Mouse (Mus musculus) retina, embryonic 14.5 days (tissue): ENCODE results near the gene Ino80.

Experiments
- DNase-seq: peaks from one replicate; pipeline ENCODE4 v3.0.0-alpha.2; 2015; ENCODE audit warnings: low spot score

Gene Ino80

DNA sequence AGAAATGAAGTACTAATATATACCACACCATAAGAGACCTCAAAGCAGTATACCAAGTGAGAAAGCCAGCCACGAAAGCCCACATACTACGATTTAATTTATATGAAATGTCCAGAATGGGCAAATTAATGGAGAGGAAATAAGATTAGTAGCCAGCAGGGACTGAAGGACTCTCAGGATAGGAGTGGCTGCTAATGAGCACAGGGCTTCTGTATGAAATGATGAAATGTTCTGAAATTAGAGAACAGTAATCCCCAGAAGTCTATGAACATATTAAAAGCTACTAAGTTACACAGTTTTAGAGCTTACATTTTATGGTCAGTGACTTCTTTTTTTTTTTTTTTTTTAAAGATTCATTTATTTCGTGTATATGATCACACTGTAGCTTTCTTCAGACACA, 22.9 kb downstream of the Ino80 start:
- DNase-seq: no peak

DNA sequence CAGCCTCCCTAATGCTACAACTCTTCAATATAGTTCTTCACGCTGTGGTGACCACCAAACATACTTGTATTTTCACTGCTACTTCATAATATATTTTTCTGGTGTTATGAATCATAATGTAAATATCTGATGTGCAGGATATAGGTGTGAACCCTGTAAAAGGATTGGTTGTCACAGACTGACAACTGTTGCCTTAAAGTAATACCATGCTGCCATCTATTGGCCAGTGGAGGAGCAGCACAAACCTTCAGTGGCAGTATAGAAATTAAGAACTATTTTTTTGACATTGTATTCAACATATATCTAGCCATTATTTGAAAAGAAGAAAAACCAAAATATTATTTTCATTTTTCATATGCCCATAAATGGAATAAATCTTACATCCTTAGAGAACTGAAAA, 40.5 kb downstream of the Ino80 start:
- peak; percentile 81 for DNase-seq

DNA sequence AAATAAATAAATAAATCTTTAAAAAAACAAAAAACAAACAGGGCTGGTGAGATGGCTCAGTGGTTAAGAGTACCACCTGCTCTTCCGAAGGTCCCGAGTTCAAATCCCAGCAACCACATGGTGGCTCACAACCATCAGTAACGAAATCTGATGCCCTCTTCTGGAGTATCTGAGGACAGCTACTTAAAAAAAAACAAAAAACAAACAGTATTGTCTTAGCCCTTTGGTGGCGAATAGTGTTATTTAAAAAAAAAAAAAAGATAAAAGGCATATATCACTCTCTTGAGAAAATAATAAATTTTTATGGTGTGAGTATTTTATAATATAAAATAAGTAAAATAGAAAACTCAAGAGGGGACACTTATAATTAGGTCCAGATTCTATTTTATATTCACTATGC, 41.0 kb downstream of the Ino80 start:
- no peak for DNase-seq

DNA sequence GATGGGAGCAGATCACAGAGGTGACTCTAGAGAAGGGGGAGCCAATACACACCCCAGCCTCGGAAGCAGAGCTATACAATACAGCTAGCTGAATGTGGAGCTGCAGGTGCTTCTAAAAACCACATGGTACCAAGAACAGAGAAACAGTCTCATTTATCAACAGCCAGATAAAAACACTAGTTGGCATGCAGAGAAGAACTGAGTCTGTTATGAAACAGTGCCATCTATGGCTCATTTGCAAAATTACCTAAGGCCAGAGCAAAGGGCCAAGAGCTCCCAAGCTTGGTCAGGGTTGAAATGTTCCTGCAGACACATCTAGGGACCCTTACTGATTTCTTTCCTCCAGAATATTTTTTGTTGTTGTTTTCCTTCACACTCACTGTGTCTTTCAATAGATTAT, 63.7 kb downstream of the Ino80 start:
- DNase-seq: peak; percentile 76

DNA sequence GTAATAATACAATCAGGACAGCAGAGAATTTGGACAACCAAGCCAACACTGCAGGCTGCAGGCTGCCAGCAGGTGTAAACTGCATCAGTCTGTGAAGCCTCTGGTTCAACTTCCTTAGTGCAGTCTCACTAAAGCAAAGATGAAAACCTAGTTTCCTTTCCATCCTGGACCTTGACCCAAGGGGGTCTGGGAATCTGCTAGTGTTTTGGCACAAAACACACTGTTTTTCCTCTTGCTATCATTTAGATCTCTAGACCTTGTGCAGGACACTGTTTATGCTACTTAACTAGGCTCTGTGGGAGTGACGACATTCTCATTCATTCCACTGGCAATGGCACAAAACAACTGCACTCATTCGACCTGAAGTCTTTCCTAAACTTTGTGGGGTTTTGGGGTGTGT, 65.8 kb downstream of the Ino80 start:
- no peak for DNase-seq

DNA sequence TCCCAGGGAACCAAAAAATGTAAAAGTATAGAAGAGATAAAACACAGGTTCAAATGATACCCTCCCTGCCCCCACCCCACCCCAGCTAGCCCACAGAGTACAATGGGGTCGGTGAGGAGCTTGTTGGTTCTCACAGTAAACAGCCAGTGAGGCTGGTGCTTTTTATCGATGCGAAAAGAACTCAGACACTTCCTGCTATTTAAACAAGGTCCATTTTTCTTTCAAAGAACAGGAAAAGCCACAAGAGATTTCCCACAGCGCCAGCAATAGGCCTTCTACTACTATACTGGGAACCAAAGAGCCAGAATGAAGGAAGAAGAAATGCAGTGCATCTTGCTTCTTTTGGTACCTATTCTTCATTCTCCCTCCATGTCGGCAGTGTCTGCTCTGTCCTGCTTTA, 66.5 kb downstream of the Ino80 start:
- DNase-seq: no peak

DNA sequence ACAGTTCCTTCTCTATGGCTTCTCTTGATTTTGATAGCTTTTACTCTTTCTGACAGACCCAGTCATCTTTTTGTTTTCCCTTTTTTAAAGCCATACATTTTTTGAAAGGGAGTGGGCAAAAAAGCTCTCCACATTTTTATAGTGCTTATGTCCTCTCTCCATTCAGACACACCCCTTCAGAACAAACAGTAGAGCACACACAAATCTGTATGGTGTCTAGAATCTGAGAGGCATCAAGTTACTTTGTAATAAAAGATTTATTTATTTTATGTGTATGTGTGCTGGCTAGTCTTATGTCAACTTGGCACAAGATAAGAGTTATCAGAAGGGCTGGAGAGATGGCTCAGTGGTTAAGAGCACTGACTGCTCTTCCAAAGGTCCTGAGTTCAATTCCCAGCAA, 68.8 kb downstream of the Ino80 start:
- DNase-seq: no peak

DNA sequence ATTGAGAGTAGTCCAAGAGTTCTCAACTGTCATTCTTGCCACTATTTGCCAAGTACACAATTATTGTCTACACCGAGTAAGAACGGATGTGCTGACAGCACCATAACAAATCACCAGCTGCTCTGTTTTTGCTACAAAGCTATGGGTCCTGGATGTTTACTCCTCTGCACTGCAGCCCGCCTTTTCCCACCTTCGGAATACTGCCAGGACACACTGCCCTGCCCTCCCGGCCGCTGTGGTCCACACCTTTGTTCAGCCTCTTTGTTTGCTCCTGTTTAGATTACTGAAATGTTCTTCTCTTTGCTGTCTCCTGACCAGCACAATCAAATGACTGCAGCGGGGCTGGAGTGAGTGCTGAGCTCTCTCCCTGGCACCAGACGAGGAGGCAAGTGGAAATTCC, 69.2 kb downstream of the Ino80 start:
- no peak for DNase-seq

DNA sequence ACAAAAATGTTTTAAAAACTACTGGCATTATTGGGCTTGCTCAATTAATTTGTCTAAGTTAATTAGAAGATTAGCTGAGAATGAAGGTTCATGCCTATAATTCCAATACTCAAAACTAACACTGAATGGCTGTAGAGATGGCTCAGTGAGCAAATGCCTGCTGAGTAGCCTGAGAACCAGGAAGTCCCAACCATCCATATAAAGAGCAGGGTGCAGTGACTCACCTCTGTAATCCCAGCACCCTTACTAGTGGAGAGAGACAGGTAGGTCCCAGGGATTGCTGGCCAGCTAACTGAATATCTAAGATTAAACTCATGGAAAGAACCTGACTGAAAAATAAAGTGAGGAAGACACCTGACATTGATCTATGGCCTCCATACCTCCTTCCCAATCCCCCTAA, 78.2 kb downstream of the Ino80 start:
- DNase-seq: no peak

DNA sequence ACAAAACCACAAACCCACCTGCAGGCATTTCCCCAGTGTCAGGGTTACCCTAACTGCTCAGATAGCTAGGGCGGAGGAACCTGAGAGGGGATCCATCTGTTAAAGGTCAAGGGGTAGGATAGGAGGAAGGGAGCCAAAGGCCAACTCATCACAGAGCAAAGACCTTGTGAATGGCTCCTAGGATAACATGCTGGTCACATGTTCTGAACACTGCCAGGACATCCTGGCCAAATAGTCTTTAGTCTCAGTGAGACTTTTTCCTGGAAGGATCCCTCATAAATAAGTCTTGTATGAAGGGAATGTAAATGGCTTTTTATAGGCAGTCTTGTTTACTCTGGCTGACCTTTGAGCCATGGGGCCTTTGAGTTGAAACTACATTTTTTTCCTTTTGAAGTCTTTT, 78.8 kb downstream of the Ino80 start:
- DNase-seq: no peak

DNA sequence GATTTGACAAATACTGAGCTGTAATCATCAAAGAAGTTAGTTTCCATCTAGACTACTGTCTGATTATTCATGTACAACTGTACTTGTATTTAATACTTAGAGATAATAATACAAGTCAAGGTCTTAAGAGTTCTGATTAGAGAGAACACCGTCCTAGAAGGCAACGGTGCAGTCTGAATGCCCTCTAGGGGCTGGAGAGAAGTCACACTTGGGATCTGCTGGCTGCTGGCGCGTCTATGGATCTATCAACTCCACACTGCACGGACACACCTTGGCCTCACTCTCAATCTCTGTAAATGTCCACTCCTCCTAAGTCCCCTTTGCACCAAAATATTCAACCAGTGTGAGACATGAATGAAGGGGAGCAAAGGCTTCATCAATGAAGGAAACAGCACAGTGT, 79.2 kb downstream of the Ino80 start:
- DNase-seq: no peak

DNA sequence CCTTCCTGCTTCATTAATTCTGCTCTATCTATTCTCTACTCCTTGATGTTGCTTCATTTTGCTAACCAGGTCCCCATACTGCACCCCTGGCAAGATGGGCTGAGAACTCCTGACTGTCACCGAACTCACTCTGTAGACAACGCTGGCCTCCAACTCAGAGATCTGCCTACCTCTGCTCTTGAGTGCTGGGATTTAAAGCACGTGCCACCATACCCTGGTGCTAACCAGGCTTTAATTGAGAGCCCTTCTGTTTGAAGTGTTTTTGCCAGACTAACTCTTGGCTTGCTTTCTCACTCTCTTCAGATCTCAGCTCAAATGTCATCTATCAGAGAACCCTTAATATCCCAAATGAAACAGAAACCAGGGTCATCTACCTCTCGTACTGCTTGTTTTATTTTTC, 87.5 kb downstream of the Ino80 start:
- DNase-seq: no peak

DNA sequence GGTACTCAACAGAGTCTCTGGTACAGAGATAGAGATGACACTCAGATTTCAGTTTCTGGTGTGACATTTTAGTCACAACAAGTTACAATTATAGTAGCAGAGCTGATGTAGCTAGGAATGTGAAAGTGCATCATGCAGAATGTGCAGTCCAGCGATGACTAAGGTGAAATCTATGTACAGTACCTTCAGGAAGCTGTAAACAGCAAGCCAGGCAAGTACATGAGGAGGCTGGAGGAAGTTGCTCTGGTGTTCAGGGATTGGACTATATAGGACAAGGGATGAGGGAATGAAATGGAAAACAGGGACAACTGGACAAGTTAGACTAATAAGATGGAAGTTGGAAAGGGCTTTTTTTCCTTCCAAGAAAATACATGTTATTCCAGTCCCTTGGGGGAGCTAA, 89.2 kb downstream of the Ino80 start:
- no peak for DNase-seq

DNA sequence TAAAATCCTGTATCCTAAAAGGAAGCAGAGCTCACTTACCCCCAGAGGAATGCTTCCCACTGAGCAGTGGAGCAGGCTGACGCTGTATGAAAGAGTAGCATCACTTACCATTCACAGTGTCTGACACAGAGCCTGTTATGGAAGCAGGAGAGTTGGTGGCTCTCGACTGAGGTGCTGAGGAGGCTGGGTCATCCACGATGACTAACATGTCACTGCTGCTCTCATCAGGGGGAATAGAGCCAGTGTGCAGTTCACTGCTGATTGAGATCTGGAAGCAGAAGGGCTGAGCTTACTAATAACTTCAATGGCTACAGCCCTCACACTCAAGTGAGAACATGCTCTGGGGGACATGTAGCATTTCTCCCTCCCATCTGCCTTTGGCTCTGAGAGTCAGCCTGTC, 98.0 kb downstream of the Ino80 start:
- DNase-seq: no peak

DNA sequence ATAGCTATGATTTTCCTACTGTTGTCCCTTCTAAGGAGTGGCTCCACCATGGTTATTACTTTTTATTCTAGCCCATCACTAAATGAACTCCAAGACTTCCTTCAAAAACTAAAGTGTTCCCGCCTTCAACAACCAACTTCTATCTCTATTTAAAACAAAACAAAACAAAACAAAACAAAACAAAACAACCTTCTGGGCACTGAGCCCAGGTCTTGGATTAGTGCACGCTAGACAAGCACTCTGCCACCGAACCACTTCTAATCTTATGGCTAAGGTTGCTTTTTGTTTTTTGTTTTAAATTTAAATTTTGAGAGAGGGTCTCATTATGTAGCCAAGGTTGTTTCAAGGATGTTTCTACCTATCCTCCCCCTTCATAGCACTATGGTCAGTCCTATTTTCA, 99.7 kb downstream of the Ino80 start:
- DNase-seq: no peak

DNA sequence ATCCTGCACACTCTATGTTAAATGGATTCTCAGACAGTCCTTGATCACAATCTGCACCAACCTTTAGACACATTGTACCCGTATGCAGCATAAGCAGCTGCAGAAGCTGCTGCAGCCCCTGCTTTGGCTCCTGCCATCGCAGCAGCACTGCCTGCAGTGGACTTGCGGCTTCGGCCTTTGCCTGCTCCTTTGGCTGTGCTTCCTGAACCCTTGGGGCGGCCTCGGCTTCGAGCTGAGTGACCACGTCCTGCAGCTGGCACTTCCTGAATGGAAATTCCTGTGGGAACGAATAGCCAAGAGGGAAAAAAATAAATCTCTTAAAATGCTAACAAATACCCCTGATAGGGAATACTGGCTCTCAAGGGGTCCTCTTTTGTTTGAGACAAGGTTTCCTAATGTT, 100.2 kb downstream of the Ino80 start:
- DNase-seq: no peak

DNA sequence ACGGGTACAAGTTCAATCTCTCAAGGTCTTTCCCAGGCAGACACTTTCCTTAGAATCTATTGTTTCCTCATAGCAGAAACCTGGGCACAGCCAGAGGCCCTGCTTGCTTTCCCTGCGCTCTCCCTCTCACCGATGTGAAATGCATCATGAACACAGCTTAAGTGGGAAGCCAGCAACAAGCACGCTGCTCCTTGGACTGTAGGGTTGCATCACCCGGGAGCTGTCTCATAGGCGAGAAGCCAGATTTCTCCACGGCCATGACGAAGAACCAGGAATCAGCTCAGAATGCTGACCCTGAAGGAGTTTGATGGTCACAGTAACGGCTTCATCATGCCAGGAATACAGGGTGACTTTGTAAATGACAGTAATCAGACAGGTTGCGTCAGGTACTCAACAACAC, 107.4 kb downstream of the Ino80 start:
- no peak for DNase-seq

DNA sequence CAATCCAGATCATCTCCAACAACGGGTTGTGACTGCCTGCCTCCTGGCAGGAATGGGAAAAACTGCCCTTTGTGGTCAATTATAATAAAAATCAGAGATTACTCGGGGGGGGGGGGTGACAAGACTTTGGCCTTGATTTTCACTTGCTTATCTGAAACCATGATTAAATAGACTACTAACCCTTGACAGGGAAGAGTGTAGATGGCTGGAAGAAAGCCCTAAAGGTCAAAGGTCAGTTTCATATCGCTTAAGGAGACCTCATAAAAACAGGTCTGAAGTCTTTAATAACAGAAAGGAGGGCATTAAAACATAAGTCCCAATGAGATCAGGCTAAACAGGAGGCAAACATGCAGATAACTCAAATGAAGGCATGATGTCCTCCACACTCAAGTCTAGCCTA, 110.1 kb downstream of the Ino80 start:
- no peak for DNase-seq

DNA sequence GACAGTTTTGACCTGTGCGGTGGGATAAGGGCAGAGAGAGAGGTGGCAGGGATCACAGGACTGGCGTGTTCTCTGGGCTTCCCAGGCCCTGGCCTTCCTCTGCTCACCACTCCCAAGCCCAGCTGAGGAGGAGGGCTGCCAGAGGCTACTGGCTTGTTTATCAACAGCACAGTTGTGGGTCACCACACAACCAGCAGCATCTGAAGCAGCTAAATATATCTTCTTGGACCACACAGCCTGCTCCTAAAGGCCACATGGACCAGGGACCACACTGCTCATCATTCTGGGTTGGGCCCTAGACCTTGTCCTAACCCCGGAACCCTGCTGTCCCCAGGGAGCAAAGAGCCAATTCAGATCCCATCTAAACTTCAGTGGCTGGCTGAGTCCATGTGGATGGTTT, 112.5 kb downstream of the Ino80 start:
- no peak for DNase-seq

DNA sequence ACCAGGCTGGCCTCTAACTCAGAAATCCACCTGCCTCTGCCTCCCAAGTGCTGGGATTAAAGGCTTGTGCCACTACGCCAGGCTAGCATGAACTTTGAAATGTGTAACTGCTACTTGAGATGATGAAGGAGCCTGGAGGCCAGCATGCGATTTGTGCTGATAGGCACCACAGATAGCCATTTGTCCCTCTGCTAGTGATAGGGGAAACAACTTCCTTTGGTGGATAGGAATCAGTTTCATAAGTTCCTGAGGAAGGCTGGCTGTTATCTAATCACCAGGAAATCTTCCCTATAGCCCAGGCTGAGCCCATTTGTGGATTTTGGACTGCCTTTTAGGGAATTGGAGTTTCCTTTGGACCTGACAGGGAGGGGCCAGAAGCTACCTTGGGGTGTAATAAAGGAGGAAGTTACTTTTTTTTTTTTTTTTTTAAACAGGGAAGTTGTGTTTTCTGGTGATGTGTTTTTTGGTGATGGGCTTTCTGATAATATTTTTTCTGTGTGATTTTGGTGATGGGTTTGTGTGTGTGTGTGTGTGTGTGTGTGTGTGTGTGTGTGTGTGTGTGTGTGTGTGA, 117.7 kb downstream of the Ino80 start:
- DNase-seq: no peak

DNA sequence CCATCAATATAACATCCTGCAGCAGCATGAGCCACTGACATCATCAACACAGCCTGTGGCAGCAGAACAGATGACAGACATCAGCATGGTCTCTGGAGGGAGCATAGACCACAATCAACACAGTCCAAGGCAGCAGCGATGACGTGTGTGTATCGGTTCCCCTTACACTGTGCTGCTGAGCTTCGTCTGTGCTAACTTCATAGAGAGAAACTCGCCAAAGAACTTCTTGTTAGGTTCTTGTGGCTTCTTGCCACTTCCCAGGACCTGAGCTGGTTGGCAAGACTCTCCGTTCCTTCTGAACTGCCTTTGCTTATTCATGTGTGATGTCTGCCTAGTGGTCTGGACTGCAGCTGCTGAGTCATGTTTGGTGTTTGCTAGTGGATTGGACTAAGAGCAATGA, 119.2 kb downstream of the Ino80 start:
- DNase-seq: no peak

DNA sequence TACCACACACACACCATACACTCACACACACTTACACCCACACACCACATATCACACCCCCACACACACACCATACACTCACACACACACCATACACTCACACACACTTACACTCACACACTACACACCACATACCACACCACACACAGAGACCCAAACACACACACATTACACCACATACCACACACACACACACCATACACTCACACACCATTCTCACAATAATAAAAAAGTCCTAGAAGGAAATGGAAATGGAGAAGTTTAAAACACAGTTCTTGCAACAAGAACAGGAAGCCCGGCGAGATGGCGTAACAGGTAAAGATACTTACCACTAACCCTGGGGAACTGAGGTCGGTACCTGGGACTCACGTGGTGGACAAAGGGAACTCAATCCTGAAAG, 120.7 kb downstream of the Ino80 start:
- no peak for DNase-seq

DNA sequence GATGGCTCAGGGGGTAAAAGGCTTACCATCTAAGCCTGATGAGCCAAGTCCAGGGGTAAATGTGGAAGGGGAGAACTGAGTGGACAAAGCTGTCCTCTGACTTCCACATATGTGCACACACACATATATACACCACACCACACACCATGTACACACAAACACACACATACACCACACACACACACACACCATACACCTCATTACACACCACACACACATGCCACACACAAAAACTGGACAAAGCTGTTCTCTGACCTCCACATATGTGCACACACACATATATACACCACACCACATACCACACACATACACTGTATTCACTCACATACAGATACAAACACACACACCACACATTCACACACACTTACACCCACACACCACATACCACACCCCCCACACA, 121.2 kb downstream of the Ino80 start:
- no peak for DNase-seq

DNA sequence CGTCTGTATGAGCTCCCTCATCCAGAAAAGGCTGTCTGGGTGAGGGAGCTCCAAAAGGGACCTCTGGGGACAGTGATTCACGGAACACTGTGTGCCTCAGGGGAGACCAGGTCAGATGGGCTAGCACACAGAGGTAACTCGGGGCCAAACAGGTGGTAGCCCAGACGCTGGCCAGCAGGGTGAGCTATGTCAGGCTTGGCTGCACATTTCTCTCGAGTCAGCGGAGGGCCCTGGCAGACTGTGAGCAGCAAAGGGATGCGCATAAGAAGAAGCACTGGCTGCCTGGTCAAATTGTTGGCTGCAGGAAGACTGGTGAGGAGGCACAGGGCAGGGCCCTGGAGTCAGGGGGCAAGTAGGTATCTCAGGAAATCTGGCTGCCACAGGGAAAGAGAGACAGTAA, 121.8 kb downstream of the Ino80 start:
- no peak for DNase-seq

DNA sequence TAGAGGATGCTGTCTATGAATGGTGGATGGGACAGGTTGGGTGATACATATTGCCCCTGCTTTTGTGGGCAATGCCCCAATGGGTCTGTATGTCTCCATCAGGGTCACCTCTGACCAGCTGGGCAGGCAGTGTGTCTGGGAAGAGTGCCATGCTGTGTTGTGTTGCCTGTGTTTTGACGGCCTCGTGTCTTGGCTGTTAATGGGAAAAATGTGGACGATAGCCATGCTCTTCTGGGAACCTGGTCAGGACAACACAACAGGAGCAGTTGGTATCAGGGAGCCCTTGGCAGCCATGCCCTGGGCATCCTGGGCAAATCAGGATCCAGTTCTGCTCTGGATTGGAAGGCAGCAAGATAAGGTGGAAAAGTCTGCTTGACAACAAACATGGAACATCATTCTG, 122.4 kb downstream of the Ino80 start:
- no peak for DNase-seq
